Mouse (Mus musculus): ENCODE data around the gene Cdc37.

DNA sequence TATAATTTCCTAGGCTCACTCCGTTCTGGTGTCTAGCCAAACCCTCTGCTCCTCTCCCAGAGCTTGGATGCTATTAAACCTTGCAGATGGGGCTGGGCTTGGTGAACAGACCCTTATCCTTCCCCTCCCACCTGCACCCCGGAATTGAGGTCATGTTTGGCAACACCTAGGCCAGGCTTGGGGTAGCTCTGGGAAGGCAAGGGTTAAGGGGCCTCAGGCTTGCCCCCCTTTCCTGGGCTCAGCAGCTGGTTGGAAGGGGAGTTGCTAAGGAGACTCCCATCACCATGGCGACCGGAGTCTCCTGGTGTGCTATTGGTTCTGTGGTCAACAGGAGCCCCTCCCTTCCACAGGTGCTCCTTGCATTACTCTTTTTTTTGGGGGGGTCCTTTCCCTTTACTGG lies 48.2 kb upstream of the Cdc37 start:
- TF ChIP-seq CTCF (IDR thresholded peaks at IDR 0.05; ENCODE audit: low read depth) (no peak), EP300 (optimal IDR thresholded peaks at IDR 0.05) (no peak)

Measured in stomach, postnatal 0 days (tissue).